Mouse (Mus musculus): Measurements from ENCODE around the gene Svbp. TPM values are rescaled to one million over a fixed set of nuclear protein-coding genes. Genes with fewer than 3 reads are reported as not detected.

The Svbp gene
- total RNA-seq, 1 experiment from 2014 or later, result 219 TPM

- ATAC-seq (replicated peaks in 1 of 2; ENCODE audit: insufficient read depth in 1 of 2, low FRiP score in 2 of 2, low TSS enrichment in 1 of 2, low read depth in 1 of 2, poor library complexity in 2 of 2, severe bottlenecking in 2 of 2), result no peak
Observed at GRCm38 (mm10) chr4:119185771-119186170, 9.3 kb upstream of the Svbp start.

- ATAC-seq (replicated peaks in 1 of 2; ENCODE audit: insufficient read depth in 1 of 2, low FRiP score in 2 of 2, low TSS enrichment in 1 of 2, low read depth in 1 of 2, poor library complexity in 2 of 2, severe bottlenecking in 2 of 2), result peak; percentile 57 to 61; a peak in 3 of 4 replicates
Observed at GRCm38 (mm10) chr4:119188060-119188785, 6.9 kb upstream of the Svbp start.

- no peak for ATAC-seq (replicated peaks in 1 of 2; ENCODE audit: insufficient read depth in 1 of 2, low FRiP score in 2 of 2, low TSS enrichment in 1 of 2, low read depth in 1 of 2, poor library complexity in 2 of 2, severe bottlenecking in 2 of 2)
Observed at GRCm38 (mm10) chr4:119189392-119189791, 5.7 kb upstream of the Svbp start.

GRCm38 (mm10) chr4:119189864-119190263 lies 5.2 kb upstream of the Svbp start, which contains the start of gene Ermap:
Gene Ermap (minus strand): TSS chr4:119190011.
- ATAC-seq (replicated peaks in 1 of 2; ENCODE audit: insufficient read depth in 1 of 2, low FRiP score in 2 of 2, low TSS enrichment in 1 of 2, low read depth in 1 of 2, poor library complexity in 2 of 2, severe bottlenecking in 2 of 2), result no peak

GRCm38 (mm10) chr4:119190618-119191017 lies 4.5 kb upstream of the Svbp start:
- ATAC-seq (replicated peaks in 1 of 2; ENCODE audit: insufficient read depth in 1 of 2, low FRiP score in 2 of 2, low TSS enrichment in 1 of 2, low read depth in 1 of 2, poor library complexity in 2 of 2, severe bottlenecking in 2 of 2), result no peak

- no peak for ATAC-seq (replicated peaks in 1 of 2; ENCODE audit: insufficient read depth in 1 of 2, low FRiP score in 2 of 2, low TSS enrichment in 1 of 2, low read depth in 1 of 2, poor library complexity in 2 of 2, severe bottlenecking in 2 of 2)
Observed at GRCm38 (mm10) chr4:119191273-119191672, 3.8 kb upstream of the Svbp start.

GRCm38 (mm10) chr4:119192757-119193156 lies 2.3 kb upstream of the Svbp start:
- no peak for ATAC-seq (replicated peaks in 1 of 2; ENCODE audit: insufficient read depth in 1 of 2, low FRiP score in 2 of 2, low TSS enrichment in 1 of 2, low read depth in 1 of 2, poor library complexity in 2 of 2, severe bottlenecking in 2 of 2)

- ATAC-seq (replicated peaks in 1 of 2; ENCODE audit: insufficient read depth in 1 of 2, low FRiP score in 2 of 2, low TSS enrichment in 1 of 2, low read depth in 1 of 2, poor library complexity in 2 of 2, severe bottlenecking in 2 of 2), result peak in 1 of 2 experiments; percentile 11; a peak in 1 of 4 replicates
Observed at GRCm38 (mm10) chr4:119195582-119196320, 645 bp downstream of the Svbp start.

GRCm38 (mm10) chr4:119198105-119198504 lies 3.0 kb downstream of the Svbp start:
- no peak for ATAC-seq (replicated peaks in 1 of 2; ENCODE audit: insufficient read depth in 1 of 2, low FRiP score in 2 of 2, low TSS enrichment in 1 of 2, low read depth in 1 of 2, poor library complexity in 2 of 2, severe bottlenecking in 2 of 2)

GRCm38 (mm10) chr4:119204672-119205071 lies 9.6 kb downstream of the Svbp start:
- ATAC-seq (replicated peaks in 1 of 2; ENCODE audit: insufficient read depth in 1 of 2, low FRiP score in 2 of 2, low TSS enrichment in 1 of 2, low read depth in 1 of 2, poor library complexity in 2 of 2, severe bottlenecking in 2 of 2), result peak; percentile 71 to 76

- ATAC-seq (replicated peaks in 1 of 2; ENCODE audit: insufficient read depth in 1 of 2, low FRiP score in 2 of 2, low TSS enrichment in 1 of 2, low read depth in 1 of 2, poor library complexity in 2 of 2, severe bottlenecking in 2 of 2), result no peak
Observed at GRCm38 (mm10) chr4:119216667-119217066, 21.6 kb downstream of the Svbp start.

GRCm38 (mm10) chr4:119218169-119218568 lies 23.1 kb downstream of the Svbp start, which contains the start of gene Tmem269:
Gene Tmem269 (minus strand): TSS chr4:119218217.
- ATAC-seq (replicated peaks in 1 of 2; ENCODE audit: insufficient read depth in 1 of 2, low FRiP score in 2 of 2, low TSS enrichment in 1 of 2, low read depth in 1 of 2, poor library complexity in 2 of 2, severe bottlenecking in 2 of 2), result no peak; a peak in 1 of 4 replicates

- peak; percentile 64 to 73 for ATAC-seq (replicated peaks in 1 of 2; ENCODE audit: insufficient read depth in 1 of 2, low FRiP score in 2 of 2, low TSS enrichment in 1 of 2, low read depth in 1 of 2, poor library complexity in 2 of 2, severe bottlenecking in 2 of 2)
Observed at GRCm38 (mm10) chr4:119223696-119224095, 28.6 kb downstream of the Svbp start.

- no peak for ATAC-seq (replicated peaks in 1 of 2; ENCODE audit: insufficient read depth in 1 of 2, low FRiP score in 2 of 2, low TSS enrichment in 1 of 2, low read depth in 1 of 2, poor library complexity in 2 of 2, severe bottlenecking in 2 of 2)
Observed at GRCm38 (mm10) chr4:119224534-119224933, 29.4 kb downstream of the Svbp start.

GRCm38 (mm10) chr4:119225719-119226118 lies 30.6 kb downstream of the Svbp start:
- ATAC-seq (replicated peaks in 1 of 2; ENCODE audit: insufficient read depth in 1 of 2, low FRiP score in 2 of 2, low TSS enrichment in 1 of 2, low read depth in 1 of 2, poor library complexity in 2 of 2, severe bottlenecking in 2 of 2), result no peak

- ATAC-seq (replicated peaks in 1 of 2; ENCODE audit: insufficient read depth in 1 of 2, low FRiP score in 2 of 2, low TSS enrichment in 1 of 2, low read depth in 1 of 2, poor library complexity in 2 of 2, severe bottlenecking in 2 of 2), result no peak
Observed at GRCm38 (mm10) chr4:119226751-119227150, 31.6 kb downstream of the Svbp start.

- ATAC-seq (replicated peaks in 1 of 2; ENCODE audit: insufficient read depth in 1 of 2, low FRiP score in 2 of 2, low TSS enrichment in 1 of 2, low read depth in 1 of 2, poor library complexity in 2 of 2, severe bottlenecking in 2 of 2), result peak; percentile 98
Observed at GRCm38 (mm10) chr4:119232410-119233255, 37.5 kb downstream of the Svbp start, which contains the start of the genes AU022252 and P3h1. Gene AU022252 (minus strand): TSS chr4:119232712. Gene P3h1 (plus strand): TSS chr4:119232915.
